Mouse (Mus musculus) stomach, embryonic 16.5 days (tissue): ENCODE measurements at regions not wholly inside any gene's neighbourhood (a gene's known extent, or its start where the extent isn't known, plus 50 kb on each side); places are given as distances from the start of the nearest gene placed in this dataset.

Experiments
- ATAC-seq: fragments of 200-750 bp; cut with Nextera tagmentation; 2 replicates; pipeline ENCODE4 v1.8.0; 2017; ENCODE audit warnings: moderate number of reproducible peaks, moderate TSS enrichment; ENCODE audit not compliant: insufficient read depth, low FRiP score
- H3K27ac ChIP-seq: fragments of 300-500 bp; sonication (generic); 2 replicates; pipeline ENCODE4 v1.5.1; 2014; ENCODE audit warnings: low read length
- H3K27me3 ChIP-seq: fragments of 300-500 bp; sonication (generic); 2 replicates; pipeline ENCODE4 v1.6.1; 2014; ENCODE audit warnings: low read length, control low read depth, mixed read lengths; ENCODE audit not compliant: control insufficient read depth, insufficient read depth
- H3K36me3 ChIP-seq: fragments of 300-500 bp; sonication (generic); 2 replicates; pipeline ENCODE4 v1.6.1; 2014; ENCODE audit warnings: low read length; ENCODE audit not compliant: control insufficient read depth, insufficient read depth
- H3K4me1 ChIP-seq: fragments of 300-500 bp; sonication (generic); 2 replicates; pipeline ENCODE4 v1.6.1; 2014; ENCODE audit warnings: low read length, control low read depth, mixed read lengths; ENCODE audit not compliant: control insufficient read depth, insufficient read depth
- H3K4me2 ChIP-seq: fragments of 300-500 bp; sonication (generic); 2 replicates; pipeline ENCODE4 v1.6.1; 2014; ENCODE audit warnings: low read depth, low read length, mixed read lengths
- H3K4me3 ChIP-seq: fragments of 300-500 bp; sonication (generic); replicated peaks from 2 replicates; pipeline ENCODE4 v1.5.1; 2014; ENCODE audit warnings: mild to moderate bottlenecking, low read length
- H3K9ac ChIP-seq: fragments of 300-500 bp; sonication (generic); 2 replicates; pipeline ENCODE4 v1.6.1; 2014; ENCODE audit warnings: low read length
- H3K9me3 ChIP-seq: fragments of 300-500 bp; sonication (generic); replicated peaks from 2 replicates; pipeline ENCODE4 v1.6.1; 2016; ENCODE audit warnings: low read length, control low read depth; ENCODE audit not compliant: control insufficient read depth
- WGBS: fragments of 180-500 bp; shearing (Covaris S2); extraction: QIAGEN DNeasy Blood & Tissue Kit; methylation state at CpG from one replicate; pipeline ENCODE4 v1.1.7; 2014; 5-methylcytosine and 5-hydroxymethylcytosine counted together

- no peak overlapping the region for H3K27ac ChIP-seq
- H3K4me3 ChIP-seq = no peak overlapping the region
- H3K4me2 ChIP-seq = no peak overlapping the region
- no peak for ATAC-seq
- H3K4me1 ChIP-seq = no peaks in the 10 kb centered on the region
- no peak overlapping the region for H3K9ac ChIP-seq
- H3K27me3 ChIP-seq = peaks cover 3% of the 10 kb centered on the region; the same call in 1 of the 2 replicates
- no peaks in the 10 kb centered on the region for H3K36me3 ChIP-seq
- H3K9me3 ChIP-seq = no peaks in the 10 kb centered on the region
- 31% methylated on average over 3 of the region's 3 CpGs for WGBS
Observed at GRCm38 (mm10) chr1:190044036-190044435, 121.9 kb upstream of the Smyd2 start.

- Histone ChIP-seq H3K27me3 (peaks cover 3% of the 10 kb centered on the region; the same call in 1 of the 2 replicates), H3K4me1 (no peaks in the 10 kb centered on the region), H3K27ac (no peak overlapping the region), H3K9me3 (no peaks in the 10 kb centered on the region), H3K9ac (no peak overlapping the region), H3K4me2 (no peak overlapping the region), H3K36me3 (no peaks in the 10 kb centered on the region), H3K4me3 (no peak overlapping the region)
- ATAC-seq = no peak
- 74% methylated on average over 10 of the region's 10 CpGs for WGBS
Observed at GRCm38 (mm10) chr1:190043156-190043555, 121.0 kb upstream of the Smyd2 start.

- 65% methylated on average over 4 of the region's 4 CpGs for WGBS
- no peak overlapping the region for H3K9ac ChIP-seq
- H3K4me1 ChIP-seq = no peaks in the 10 kb centered on the region
- no peaks in the 10 kb centered on the region for H3K9me3 ChIP-seq
- H3K4me3 ChIP-seq = no peak overlapping the region
- no peak for ATAC-seq
- no peaks in the 10 kb centered on the region for H3K36me3 ChIP-seq
- peaks cover 3% of the 10 kb centered on the region; the same call in 1 of the 2 replicates for H3K27me3 ChIP-seq
- H3K27ac ChIP-seq = no peak overlapping the region
- no peak overlapping the region for H3K4me2 ChIP-seq
Observed at GRCm38 (mm10) chr1:190042197-190042596, 120.0 kb upstream of the Smyd2 start.

DNA sequence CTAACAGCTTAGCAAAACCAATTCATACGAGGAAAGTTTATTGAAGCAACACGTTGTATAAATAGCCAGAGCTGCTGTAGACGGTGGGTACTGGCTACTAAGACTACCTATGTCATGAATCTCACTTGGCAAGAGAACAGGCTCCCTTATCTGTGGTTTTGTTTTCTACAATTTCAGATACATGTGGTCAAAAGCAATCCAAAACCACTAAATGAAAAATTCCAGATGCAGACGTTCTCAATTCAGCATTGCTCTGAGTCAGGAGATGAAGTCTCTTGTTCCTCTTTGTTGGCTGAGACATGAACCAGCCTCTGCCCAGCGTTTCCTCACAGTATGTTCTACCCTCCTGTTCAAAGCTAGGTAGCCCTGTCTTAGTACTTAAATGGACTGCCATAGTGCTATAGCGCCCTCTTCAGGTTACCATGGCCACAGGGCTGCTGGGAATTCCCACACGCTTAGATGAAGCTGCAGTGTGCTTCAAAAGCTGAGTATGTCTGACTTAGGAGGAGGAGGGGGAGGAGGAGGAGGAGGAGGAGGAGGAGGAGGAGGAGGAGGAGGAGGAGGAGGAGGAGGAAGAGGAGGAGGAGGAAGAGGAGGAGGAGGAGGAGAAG is 119.0 kb upstream of the Smyd2 start:
- H3K9ac ChIP-seq = no peak overlapping the region
- H3K36me3 ChIP-seq = no peaks in the 10 kb centered on the region
- H3K4me2 ChIP-seq = no peak overlapping the region
- no peak overlapping the region for H3K27ac ChIP-seq
- 49% methylated on average over 7 of the region's 7 CpGs for WGBS
- no peaks in the 10 kb centered on the region for H3K4me1 ChIP-seq
- ATAC-seq = no peak
- peaks cover 3% of the 10 kb centered on the region; the same call in 1 of the 2 replicates for H3K27me3 ChIP-seq
- no peaks in the 10 kb centered on the region for H3K9me3 ChIP-seq
- H3K4me3 ChIP-seq = no peak overlapping the region

DNA sequence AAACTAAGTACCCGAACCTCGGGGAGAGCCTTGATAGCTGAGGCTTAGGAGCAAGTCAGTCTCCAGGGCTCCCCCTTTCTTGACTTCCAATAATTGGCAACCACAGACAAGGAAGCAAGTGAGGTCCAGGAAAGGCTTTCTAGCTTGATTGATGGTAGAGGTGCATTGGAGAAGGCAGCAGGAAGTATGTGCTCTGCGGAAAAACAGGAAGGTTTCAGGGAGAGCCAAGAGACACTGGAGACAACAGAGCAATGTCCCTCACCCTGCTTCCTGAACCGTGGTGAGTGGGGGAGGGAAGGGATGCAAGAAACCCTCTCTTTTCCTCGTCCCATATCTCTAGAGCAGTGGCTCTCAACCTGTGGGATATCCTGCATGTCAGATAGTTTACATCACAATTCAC is 115.9 kb upstream of the Smyd2 start:
- no peak overlapping the region for H3K4me2 ChIP-seq
- no peaks in the 10 kb centered on the region for H3K27me3 ChIP-seq
- no peak overlapping the region for H3K9ac ChIP-seq
- WGBS = 21% methylated on average over 5 of the region's 5 CpGs
- no peaks in the 10 kb centered on the region for H3K9me3 ChIP-seq
- H3K27ac ChIP-seq = 0 out of 2 replicates have a peak overlapping the region, but pooled peaks have one; percentile 15
- no peaks in the 10 kb centered on the region for H3K4me1 ChIP-seq
- no peaks in the 10 kb centered on the region for H3K36me3 ChIP-seq
- ATAC-seq = no peak
- H3K4me3 ChIP-seq = no peak overlapping the region

DNA sequence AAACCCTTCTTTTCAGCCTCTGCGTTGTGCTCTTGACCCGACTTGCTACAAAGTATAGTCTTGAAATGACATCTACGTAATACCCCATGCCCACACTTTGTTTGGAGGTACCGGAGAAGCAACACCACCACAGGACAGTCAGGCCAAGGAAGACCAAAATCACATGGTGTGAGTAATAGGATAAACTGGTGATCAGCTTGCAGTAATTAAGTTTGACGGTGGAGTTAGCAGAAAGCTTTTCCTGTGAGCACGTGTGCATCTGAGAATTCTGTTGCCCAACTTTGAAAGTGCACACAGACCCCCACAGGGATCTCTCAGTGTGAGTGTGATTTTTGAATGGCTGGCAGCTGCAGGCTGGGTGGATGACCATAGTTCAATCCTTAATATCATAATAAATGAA is 114.6 kb upstream of the Smyd2 start:
- no peak overlapping the region for H3K27ac ChIP-seq
- no peaks in the 10 kb centered on the region for H3K4me1 ChIP-seq
- H3K36me3 ChIP-seq = no peaks in the 10 kb centered on the region
- no peaks in the 10 kb centered on the region for H3K27me3 ChIP-seq
- H3K4me2 ChIP-seq = no peak overlapping the region
- no peaks in the 10 kb centered on the region for H3K9me3 ChIP-seq
- no peak overlapping the region for H3K9ac ChIP-seq
- H3K4me3 ChIP-seq = no peak overlapping the region
- ATAC-seq = no peak
- WGBS = 79% methylated on average over 6 of the region's 6 CpGs

GRCm38 (mm10) chr1:190035935-190036334 is 113.8 kb upstream of the Smyd2 start:
- Histone ChIP-seq H3K9ac (no peak overlapping the region), H3K27me3 (no peaks in the 10 kb centered on the region), H3K9me3 (no peaks in the 10 kb centered on the region), H3K4me2 (no peak overlapping the region), H3K36me3 (no peaks in the 10 kb centered on the region), H3K4me1 (no peaks in the 10 kb centered on the region), H3K4me3 (no peak overlapping the region), H3K27ac (no peak overlapping the region)
- WGBS = 78% methylated on average over 11 of the region's 11 CpGs
- ATAC-seq = no peak

DNA sequence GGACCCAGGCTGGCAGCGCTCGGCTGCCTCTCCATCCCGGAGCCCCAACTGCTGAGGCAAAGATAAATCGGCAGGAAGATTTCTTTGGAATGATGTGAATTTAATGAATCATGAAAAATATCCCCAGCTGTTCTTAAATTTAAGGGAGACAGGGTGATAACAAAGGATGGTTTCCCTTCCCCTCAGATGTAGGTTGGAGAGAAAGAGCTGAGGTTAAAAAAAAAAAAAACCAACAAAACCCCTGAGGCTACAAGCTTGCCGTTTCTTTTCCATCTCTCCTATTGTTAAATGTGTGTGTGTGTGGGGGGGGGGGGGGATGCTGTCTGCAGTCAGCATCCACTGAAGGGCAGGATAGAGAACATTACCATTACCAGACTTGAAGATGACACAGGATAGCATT is 111.9 kb upstream of the Smyd2 start:
- Histone ChIP-seq H3K4me2 (no peak overlapping the region), H3K4me3 (no peak overlapping the region), H3K4me1 (no peaks in the 10 kb centered on the region), H3K9me3 (no peaks in the 10 kb centered on the region), H3K9ac (no peak overlapping the region), H3K27ac (no peak overlapping the region), H3K27me3 (no peaks in the 10 kb centered on the region), H3K36me3 (no peaks in the 10 kb centered on the region)
- ATAC-seq = no peak
- WGBS = 57% methylated on average over 5 of the region's 5 CpGs

DNA sequence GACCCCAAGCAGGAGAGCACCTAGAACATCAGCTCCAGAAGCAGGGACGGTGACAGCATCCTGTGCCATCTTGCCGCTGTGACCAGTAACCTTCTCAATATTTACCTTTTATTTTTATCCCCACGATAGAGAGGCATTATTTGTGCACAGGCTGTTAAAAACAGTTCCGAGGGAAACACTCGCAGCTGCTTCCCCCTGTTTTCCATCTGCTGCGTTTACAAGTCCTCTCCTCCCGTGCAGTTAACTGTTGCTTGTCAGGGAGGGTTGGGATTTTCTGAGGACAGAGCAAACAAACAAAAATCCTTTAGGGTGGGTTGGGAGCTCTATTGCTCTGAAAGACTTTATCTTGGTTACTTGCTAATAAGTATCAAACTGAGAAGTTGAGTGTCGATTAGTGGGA is 105.4 kb upstream of the Smyd2 start:
- Histone ChIP-seq H3K4me2 (no peak overlapping the region), H3K4me3 (no peak overlapping the region), H3K36me3 (no peaks in the 10 kb centered on the region), H3K9me3 (no peaks in the 10 kb centered on the region), H3K9ac (no peak overlapping the region), H3K27ac (no peak overlapping the region), H3K4me1 (no peaks in the 10 kb centered on the region), H3K27me3 (no peaks in the 10 kb centered on the region)
- WGBS = 21% methylated on average over 8 of the region's 8 CpGs
- ATAC-seq = no peak
